Mouse (Mus musculus) hindbrain, postnatal 0 days (tissue): ENCODE data around the gene Klhl12. TPM values are rescaled to one million over a fixed set of nuclear protein-coding genes. Genes with fewer than 3 reads are reported as not detected.

ENCODE experiments used
- ATAC-seq: fragments of 200-750 bp; cut with Nextera tagmentation; 2 replicates; pipeline ENCODE4 v1.8.0; 2017; ENCODE audit warnings: mild to moderate bottlenecking, moderate TSS enrichment, moderate library complexity
- DNase-seq: peaks from one replicate; pipeline ENCODE4 v3.0.0-alpha.2; 2015; ENCODE audit warnings: low spot score
- H3K27ac ChIP-seq: fragments of 300-500 bp; sonication (generic); 2 replicates; pipeline ENCODE4 v1.5.1; 2014; ENCODE audit warnings: mild to moderate bottlenecking
- H3K27me3 ChIP-seq: fragments of 300-500 bp; sonication (generic); 2 replicates; pipeline ENCODE4 v1.6.1; 2014; ENCODE audit warnings: low read length, mixed read lengths; ENCODE audit not compliant: insufficient read depth
- H3K36me3 ChIP-seq: fragments of 300-500 bp; sonication (generic); 2 replicates; pipeline ENCODE4 v1.6.1; 2014; ENCODE audit warnings: low read length, mixed read lengths; ENCODE audit not compliant: insufficient read depth
- H3K4me1 ChIP-seq: fragments of 300-500 bp; sonication (generic); 2 replicates; pipeline ENCODE4 v1.6.1; 2014; ENCODE audit warnings: antibody characterized with exemption, low read length, mixed read lengths; ENCODE audit not compliant: insufficient read depth
- H3K4me2 ChIP-seq: fragments of 300-500 bp; sonication (generic); 2 replicates; pipeline ENCODE4 v1.6.1; 2014; ENCODE audit warnings: low read depth, mild to moderate bottlenecking, low read length, moderate library complexity, mixed read lengths
- H3K4me3 ChIP-seq: fragments of 300-500 bp; sonication (generic); 2 replicates; pipeline ENCODE4 v1.5.1; 2014; ENCODE audit warnings: low read length
- H3K9ac ChIP-seq: fragments of 300-500 bp; sonication (generic); replicated peaks from 2 replicates; pipeline ENCODE4 v1.6.1; 2014; ENCODE audit warnings: mild to moderate bottlenecking, low read length, moderate library complexity, mixed read lengths
- H3K9me3 ChIP-seq: fragments of 300-500 bp; sonication (generic); 2 replicates; pipeline ENCODE4 v1.6.1; 2016; ENCODE audit warnings: low read length, mixed read lengths
- CTCF ChIP-seq: IDR thresholded peaks from 2 replicates; pipeline ENCODE4 v1.5.1; 2016; ENCODE audit warnings: antibody characterized with exemption, control low read depth, low read depth
- WGBS: fragments of 180-500 bp; shearing (Covaris S2); extraction: QIAGEN DNeasy Blood & Tissue Kit; methylation state at CpG from one replicate; pipeline ENCODE4 v1.1.7; 2014; 5-methylcytosine and 5-hydroxymethylcytosine counted together
- polyA plus RNA-seq: library from polyadenylated mRNA; unstranded; fragments of >200 nt; fragmentation: Nextera tagmentation; extraction: Ambion mirVana; gene quantifications from 2 replicates; pipeline ENCODE4 v1.2.1, GENCODE M21; 2015
- total RNA-seq: library from RNA; depleted of rRNA; stranded (reverse); fragments of >200 nt; gene quantifications from 2 replicates; pipeline ENCODE4 v1.2.3, GENCODE M21; 2014

Gene Klhl12
- total and polyA plus RNA-seq, 2 experiments from 2014 or later: 28.5 to 36.9 TPM

DNA sequence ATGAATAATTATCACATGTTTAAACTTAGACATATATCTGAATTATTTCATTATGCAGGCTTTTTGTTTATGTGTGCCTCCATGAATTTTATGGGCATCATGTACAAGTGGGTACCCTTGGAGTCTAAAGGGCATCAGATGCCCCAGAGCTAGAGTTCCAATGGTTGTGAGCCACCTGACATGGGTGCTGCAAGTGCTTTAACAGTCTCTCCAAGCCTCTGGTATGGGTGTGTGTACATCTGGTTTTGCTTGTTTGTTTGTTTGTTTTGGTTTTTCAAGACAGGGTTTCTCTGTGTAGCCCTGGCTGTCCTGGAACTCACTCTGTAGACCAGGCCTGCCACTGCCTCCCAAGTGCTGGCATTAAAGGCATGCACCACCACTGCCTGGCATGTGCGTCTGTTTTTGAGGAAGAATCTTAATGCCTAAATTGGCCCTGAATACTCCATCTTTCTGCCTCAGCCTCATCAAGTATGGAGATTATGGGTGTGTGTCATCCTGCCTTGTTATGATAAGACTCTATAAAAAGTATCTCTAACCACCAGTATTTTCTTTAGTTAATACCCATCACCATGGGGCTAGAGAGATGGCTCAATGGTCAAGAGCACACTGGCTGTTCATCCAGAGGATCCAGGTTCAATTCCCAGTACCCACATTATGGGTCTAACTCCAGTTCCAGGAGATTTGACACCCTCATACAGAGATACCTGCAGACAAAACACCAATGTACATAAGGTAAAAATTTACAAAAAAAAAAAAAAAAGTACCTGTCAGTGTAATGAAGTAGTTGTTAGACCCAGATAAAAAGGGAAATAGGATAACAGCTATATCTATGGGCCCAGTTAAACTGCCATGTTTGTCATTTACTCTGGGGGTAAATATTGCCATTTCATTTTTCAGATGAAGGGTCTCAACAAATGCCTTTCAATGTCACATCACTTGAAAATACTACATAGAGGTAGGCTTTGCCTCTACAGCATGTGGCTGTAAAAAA, 5.3 kb downstream of the Klhl12 start:
- no peaks in the 10 kb centered on the region for H3K27me3 ChIP-seq
- H3K4me2 ChIP-seq: no peak overlapping the region
- no peaks in the 10 kb centered on the region for H3K9me3 ChIP-seq
- peaks cover 25% of the 10 kb centered on the region for H3K36me3 ChIP-seq
- no peak overlapping the region for H3K27ac ChIP-seq
- no peak for ATAC-seq
- no peak for DNase-seq
- no peak overlapping the region for H3K9ac ChIP-seq
- no peak overlapping the region for H3K4me3 ChIP-seq
- no peak for TF ChIP-seq CTCF
- WGBS: 97% methylated on average over 1 of the region's 1 CpGs
- no peaks in the 10 kb centered on the region; the same call in 1 of the 2 replicates for H3K4me1 ChIP-seq

- Histone ChIP-seq H3K27ac (no peak overlapping the region), H3K9me3 (no peaks in the 10 kb centered on the region), H3K4me1 (no peaks in the 10 kb centered on the region), H3K4me2 (no peak overlapping the region), H3K9ac (no peak overlapping the region), H3K27me3 (no peaks in the 10 kb centered on the region), H3K4me3 (no peak overlapping the region), H3K36me3 (peaks cover 50% of the 10 kb centered on the region)
- DNase-seq: no peak
- TF ChIP-seq CTCF: no peak
- WGBS: 96% methylated on average over 2 of the region's 2 CpGs
- ATAC-seq: no peak
Measured at GRCm38 (mm10) chr1:134484623-134485022, 29.3 kb downstream of the Klhl12 start.

GRCm38 (mm10) chr1:134490903-134491801, 35.8 kb downstream of the Klhl12 start:
- Histone ChIP-seq H3K9me3 (no peaks in the 10 kb centered on the region), H3K27me3 (no peaks in the 10 kb centered on the region), H3K36me3 (peaks cover 34% of the 10 kb centered on the region; the same call in 1 of the 2 replicates), H3K4me2 (no peak overlapping the region), H3K4me1 (no peaks in the 10 kb centered on the region), H3K4me3 (no peak overlapping the region), H3K9ac (no peak overlapping the region), H3K27ac (no peak overlapping the region)
- no peak for ATAC-seq
- DNase-seq: no peak
- WGBS: 91% methylated on average over 6 of the region's 6 CpGs
- no peak for TF ChIP-seq CTCF

DNA sequence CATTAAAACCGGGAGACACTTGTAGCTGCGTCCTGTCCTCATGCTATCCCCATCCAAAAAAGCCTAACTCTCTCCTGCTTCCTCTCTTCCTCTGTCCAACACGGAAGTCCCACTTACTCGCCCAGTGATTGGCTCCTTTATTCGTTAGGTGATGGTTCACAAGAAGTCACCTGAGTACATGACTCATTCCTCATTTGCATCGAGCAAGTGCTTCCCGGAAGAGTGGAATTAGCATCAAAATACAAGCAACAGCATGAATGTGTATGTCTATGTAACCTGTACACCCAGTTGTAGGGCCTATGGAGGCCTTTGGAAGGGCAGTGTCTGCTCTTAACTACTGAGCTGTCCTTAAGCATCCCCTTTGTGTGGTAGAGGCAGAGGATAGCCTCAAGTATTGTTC, 36.9 kb downstream of the Klhl12 start:
- Histone ChIP-seq H3K9me3 (no peaks in the 10 kb centered on the region), H3K9ac (no peak overlapping the region), H3K27ac (no peak overlapping the region), H3K27me3 (no peaks in the 10 kb centered on the region), H3K4me3 (no peak overlapping the region), H3K36me3 (peaks cover 28% of the 10 kb centered on the region; the same call in 1 of the 2 replicates), H3K4me2 (no peak overlapping the region), H3K4me1 (no peaks in the 10 kb centered on the region)
- no peak for ATAC-seq
- 74% methylated on average over 7 of the region's 7 CpGs for WGBS
- no peak for DNase-seq
- TF ChIP-seq CTCF: no peak

DNA sequence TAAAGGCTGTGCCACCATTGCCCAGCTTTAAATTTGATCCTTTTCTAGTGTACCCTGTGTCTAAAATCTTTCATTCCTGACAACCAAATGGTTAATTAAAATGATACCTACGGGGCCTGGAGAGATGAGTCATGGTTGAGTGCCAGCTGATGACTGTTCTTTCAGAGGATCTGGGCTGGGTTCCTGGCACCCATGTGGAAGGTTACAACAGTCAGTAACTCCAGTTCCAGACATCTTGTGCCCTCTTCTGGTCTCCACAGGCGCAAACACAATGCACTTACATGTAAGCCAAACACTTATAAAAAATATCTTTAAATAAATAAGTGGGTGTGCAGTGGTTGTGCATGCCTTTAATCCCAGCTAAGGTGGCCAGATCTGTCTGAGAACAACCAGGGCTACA, 38.2 kb downstream of the Klhl12 start:
- Histone ChIP-seq H3K4me1 (no peaks in the 10 kb centered on the region), H3K36me3 (peaks cover 18% of the 10 kb centered on the region; the same call in 1 of the 2 replicates), H3K9ac (no peak overlapping the region; the same call in 1 of the 2 replicates), H3K4me3 (no peak overlapping the region), H3K9me3 (no peaks in the 10 kb centered on the region), H3K4me2 (no peak overlapping the region), H3K27me3 (no peaks in the 10 kb centered on the region), H3K27ac (no peak overlapping the region; the same call in 1 of the 2 replicates)
- WGBS: 79% methylated on average over 2 of the region's 2 CpGs
- ATAC-seq: no peak
- no peak for DNase-seq
- TF ChIP-seq CTCF: no peak

DNA sequence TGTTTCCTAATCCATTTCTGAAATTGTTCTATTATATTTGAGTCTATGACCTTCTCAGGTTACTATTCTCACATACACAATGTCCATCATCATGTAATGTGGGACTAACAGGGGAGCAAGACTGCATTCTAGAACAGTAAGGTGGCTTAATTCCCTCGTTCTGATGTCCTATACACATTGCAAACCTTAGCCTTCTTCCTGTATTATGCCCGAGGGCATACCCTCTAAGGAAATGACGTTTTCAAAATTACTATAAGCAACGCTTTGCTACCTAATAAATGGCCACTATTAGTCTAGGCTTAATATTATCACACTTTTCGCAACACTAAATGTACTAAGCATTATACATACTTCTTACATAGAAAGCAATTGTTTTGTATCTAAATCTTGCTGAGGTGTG, 38.6 kb downstream of the Klhl12 start:
- DNase-seq (peak; percentile 5), ATAC-seq (no peak)
- TF ChIP-seq CTCF: no peak
- Histone ChIP-seq H3K4me1 (no peaks in the 10 kb centered on the region), H3K9ac (peak overlapping the region; percentile 75), H3K27ac (peak overlapping the region; percentile 92), H3K9me3 (no peaks in the 10 kb centered on the region), H3K36me3 (peaks cover 13% of the 10 kb centered on the region; the same call in 1 of the 2 replicates), H3K27me3 (no peaks in the 10 kb centered on the region), H3K4me2 (peak overlapping the region; percentile 73), H3K4me3 (peak overlapping the region; percentile 80)
- WGBS: 22% methylated on average over 5 of the region's 5 CpGs
